Mouse (Mus musculus): Measurements from ENCODE around the gene Nid1. TPM values are rescaled to one million over a fixed set of nuclear protein-coding genes. Genes with fewer than 3 reads are reported as not detected.
A peak's percentile ranks its signal among the peaks of the same experiment; 100 is the strongest.

The Nid1 gene
- polyA plus RNA-seq, 1 experiment: 41.9 TPM

- TF ChIP-seq CTCF (IDR thresholded peaks at IDR 0.05; ENCODE audit: low read depth, low read length) (no peak), POLR2A (IDR thresholded peaks at IDR 0.05; ENCODE audit: insufficient read depth, low read length) (no peak)
- peaks cover 18% of the 10 kb centered on the region for H3K36me3 ChIP-seq (ENCODE audit: control insufficient read depth, insufficient read depth, low read length, poor library complexity, severe bottlenecking)
- no peak overlapping the region for H3K27ac ChIP-seq (ENCODE audit: insufficient read depth, low read length)
- H3K9me3 ChIP-seq (replicated peaks; ENCODE audit: control insufficient read depth, insufficient read depth, low read length, poor library complexity, severe bottlenecking): no peaks in the 10 kb centered on the region
- no peaks in the 10 kb centered on the region for H3K27me3 ChIP-seq (ENCODE audit: control insufficient read depth, insufficient read depth, low read length, poor library complexity, severe bottlenecking)
- no peak overlapping the region for H3K9ac ChIP-seq (ENCODE audit: low read depth, poor library complexity, severe bottlenecking)
- no peak overlapping the region for H3K4me3 ChIP-seq (ENCODE audit: low read depth, low read length)
- no peaks in the 10 kb centered on the region for H3K4me1 ChIP-seq (ENCODE audit: control insufficient read depth, insufficient read depth, low read length)
Measured at GRCm38 (mm10) chr13:13505063-13505462, 67.7 kb downstream of the Nid1 start.

- H3K4me1 ChIP-seq (ENCODE audit: control insufficient read depth, insufficient read depth, low read length): no peaks in the 10 kb centered on the region
- no peak overlapping the region for H3K9ac ChIP-seq (ENCODE audit: low read depth, poor library complexity, severe bottlenecking)
- peaks cover 15% of the 10 kb centered on the region for H3K36me3 ChIP-seq (ENCODE audit: control insufficient read depth, insufficient read depth, low read length, poor library complexity, severe bottlenecking)
Measured at GRCm38 (mm10) chr13:13506556-13506955, 69.2 kb downstream of the Nid1 start.

GRCm38 (mm10) chr13:13514861-13515260 is 77.5 kb downstream of the Nid1 start:
- Histone ChIP-seq H3K9ac (ENCODE audit: low read depth, poor library complexity, severe bottlenecking) (no peak overlapping the region), H3K36me3 (ENCODE audit: control insufficient read depth, insufficient read depth, low read length, poor library complexity, severe bottlenecking) (0 out of 2 replicates have a peak, but pooled peaks cover 3% of the 10 kb centered on the region), H3K4me3 (ENCODE audit: low read depth, low read length) (no peak overlapping the region), H3K9me3 (replicated peaks; ENCODE audit: control insufficient read depth, insufficient read depth, low read length, poor library complexity, severe bottlenecking) (no peaks in the 10 kb centered on the region), H3K4me1 (ENCODE audit: control insufficient read depth, insufficient read depth, low read length) (no peaks in the 10 kb centered on the region), H3K27me3 (ENCODE audit: control insufficient read depth, insufficient read depth, low read length, poor library complexity, severe bottlenecking) (no peaks in the 10 kb centered on the region), H3K27ac (ENCODE audit: insufficient read depth, low read length) (no peak overlapping the region)
- TF ChIP-seq EP300 (IDR thresholded peaks at IDR 0.05; ENCODE audit: insufficient read depth, low read depth, low read length): no peak
- TF ChIP-seq POLR2A (IDR thresholded peaks at IDR 0.05; ENCODE audit: insufficient read depth, low read length): no peak
- TF ChIP-seq CTCF (IDR thresholded peaks at IDR 0.05; ENCODE audit: low read depth, low read length): no peak

More at GRCm38 (mm10) chr13:13506556-13506955, 69.2 kb downstream of the Nid1 start:
- Histone ChIP-seq H3K27me3 (ENCODE audit: control insufficient read depth, insufficient read depth, low read length, poor library complexity, severe bottlenecking) (no peaks in the 10 kb centered on the region), H3K9me3 (replicated peaks; ENCODE audit: control insufficient read depth, insufficient read depth, low read length, poor library complexity, severe bottlenecking) (no peaks in the 10 kb centered on the region), H3K27ac (ENCODE audit: insufficient read depth, low read length) (no peak overlapping the region), H3K4me3 (ENCODE audit: low read depth, low read length) (no peak overlapping the region)
- TF ChIP-seq CTCF (IDR thresholded peaks at IDR 0.05; ENCODE audit: low read depth, low read length): no peak
- no peak for TF ChIP-seq POLR2A (IDR thresholded peaks at IDR 0.05; ENCODE audit: insufficient read depth, low read length)
- TF ChIP-seq EP300 (IDR thresholded peaks at IDR 0.05; ENCODE audit: insufficient read depth, low read depth, low read length): no peak

- no peak overlapping the region for H3K9ac ChIP-seq (ENCODE audit: low read depth, poor library complexity, severe bottlenecking)
- no peaks in the 10 kb centered on the region for H3K36me3 ChIP-seq (ENCODE audit: control insufficient read depth, insufficient read depth, low read length, poor library complexity, severe bottlenecking)
- TF ChIP-seq CTCF (IDR thresholded peaks at IDR 0.05; ENCODE audit: low read depth, low read length) (peak; percentile 87), POLR2A (IDR thresholded peaks at IDR 0.05; ENCODE audit: insufficient read depth, low read length) (no peak), EP300 (IDR thresholded peaks at IDR 0.05; ENCODE audit: insufficient read depth, low read depth, low read length) (no peak)
- no peak overlapping the region for H3K27ac ChIP-seq (ENCODE audit: insufficient read depth, low read length)
- H3K4me1 ChIP-seq (ENCODE audit: control insufficient read depth, insufficient read depth, low read length): no peaks in the 10 kb centered on the region
- H3K4me3 ChIP-seq (ENCODE audit: low read depth, low read length): no peak overlapping the region
- no peaks in the 10 kb centered on the region for H3K27me3 ChIP-seq (ENCODE audit: control insufficient read depth, insufficient read depth, low read length, poor library complexity, severe bottlenecking)
- no peaks in the 10 kb centered on the region for H3K9me3 ChIP-seq (replicated peaks; ENCODE audit: control insufficient read depth, insufficient read depth, low read length, poor library complexity, severe bottlenecking)
Measured at GRCm38 (mm10) chr13:13516376-13517225, 79.2 kb downstream of the Nid1 start.

GRCm38 (mm10) chr13:13518114-13518513 is 80.8 kb downstream of the Nid1 start:
- H3K27ac ChIP-seq (ENCODE audit: insufficient read depth, low read length): no peak overlapping the region
- no peaks in the 10 kb centered on the region for H3K9me3 ChIP-seq (replicated peaks; ENCODE audit: control insufficient read depth, insufficient read depth, low read length, poor library complexity, severe bottlenecking)
- H3K36me3 ChIP-seq (ENCODE audit: control insufficient read depth, insufficient read depth, low read length, poor library complexity, severe bottlenecking): no peaks in the 10 kb centered on the region
- no peaks in the 10 kb centered on the region for H3K4me1 ChIP-seq (ENCODE audit: control insufficient read depth, insufficient read depth, low read length)
- H3K27me3 ChIP-seq (ENCODE audit: control insufficient read depth, insufficient read depth, low read length, poor library complexity, severe bottlenecking): no peaks in the 10 kb centered on the region
- no peak for TF ChIP-seq POLR2A (IDR thresholded peaks at IDR 0.05; ENCODE audit: insufficient read depth, low read length)
- TF ChIP-seq CTCF (IDR thresholded peaks at IDR 0.05; ENCODE audit: low read depth, low read length): no peak
- TF ChIP-seq EP300 (IDR thresholded peaks at IDR 0.05; ENCODE audit: insufficient read depth, low read depth, low read length): no peak
- H3K4me3 ChIP-seq (ENCODE audit: low read depth, low read length): no peak overlapping the region
- H3K9ac ChIP-seq (ENCODE audit: low read depth, poor library complexity, severe bottlenecking): no peak overlapping the region

GRCm38 (mm10) chr13:13520436-13520835 is 83.1 kb downstream of the Nid1 start:
- no peak overlapping the region for H3K9ac ChIP-seq (ENCODE audit: low read depth, poor library complexity, severe bottlenecking)
- no peak overlapping the region for H3K27ac ChIP-seq (ENCODE audit: insufficient read depth, low read length)
- H3K27me3 ChIP-seq (ENCODE audit: control insufficient read depth, insufficient read depth, low read length, poor library complexity, severe bottlenecking): no peaks in the 10 kb centered on the region
- H3K36me3 ChIP-seq (ENCODE audit: control insufficient read depth, insufficient read depth, low read length, poor library complexity, severe bottlenecking): no peaks in the 10 kb centered on the region
- no peaks in the 10 kb centered on the region for H3K4me1 ChIP-seq (ENCODE audit: control insufficient read depth, insufficient read depth, low read length)
- no peaks in the 10 kb centered on the region for H3K9me3 ChIP-seq (replicated peaks; ENCODE audit: control insufficient read depth, insufficient read depth, low read length, poor library complexity, severe bottlenecking)
- H3K4me3 ChIP-seq (ENCODE audit: low read depth, low read length): no peak overlapping the region
- no peak for TF ChIP-seq POLR2A (IDR thresholded peaks at IDR 0.05; ENCODE audit: insufficient read depth, low read length)
- no peak for TF ChIP-seq CTCF (IDR thresholded peaks at IDR 0.05; ENCODE audit: low read depth, low read length)
- TF ChIP-seq EP300 (IDR thresholded peaks at IDR 0.05; ENCODE audit: insufficient read depth, low read depth, low read length): no peak

Data from ES-Bruce4 (cell line).